Mouse (Mus musculus) heart, embryonic 16.5 days (tissue): ENCODE data around the gene Kif3c. TPM values are rescaled to one million over a fixed set of nuclear protein-coding genes. Genes with fewer than 3 reads are reported as not detected.

Source experiments
- ATAC-seq: fragments of 200-750 bp; cut with Nextera tagmentation; replicated peaks from 2 replicates; pipeline ENCODE4 v1.8.0; 2017; ENCODE audit warnings: moderate number of reproducible peaks; ENCODE audit not compliant: insufficient read depth, low FRiP score; ENCODE audit errors: extremely low read depth
- H3K27ac ChIP-seq: fragments of 300-500 bp; sonication (generic); 2 replicates; pipeline ENCODE4 v1.5.1; 2014; ENCODE audit warnings: mild to moderate bottlenecking, low read length, control low read depth, moderate library complexity
- H3K27me3 ChIP-seq: fragments of 300-500 bp; sonication (generic); 2 replicates; pipeline ENCODE4 v1.6.1; 2014; ENCODE audit warnings: low read length, mixed read lengths; ENCODE audit not compliant: control insufficient read depth, insufficient read depth
- H3K36me3 ChIP-seq: fragments of 300-500 bp; sonication (generic); 2 replicates; pipeline ENCODE4 v1.6.1; 2014; ENCODE audit not compliant: control insufficient read depth, insufficient read depth
- H3K4me1 ChIP-seq: fragments of 300-500 bp; sonication (generic); 2 replicates; pipeline ENCODE4 v1.6.1; 2014; ENCODE audit warnings: low read length, mixed read lengths; ENCODE audit not compliant: control insufficient read depth, insufficient read depth
- H3K4me2 ChIP-seq: fragments of 300-500 bp; sonication (generic); 2 replicates; pipeline ENCODE4 v1.6.1; 2014; ENCODE audit warnings: low read depth, mild to moderate bottlenecking, control low read depth, low read length
- H3K4me3 ChIP-seq: fragments of 300-500 bp; sonication (generic); 2 replicates; pipeline ENCODE4 v1.5.1; 2014; ENCODE audit warnings: mild to moderate bottlenecking, control low read depth, low read length
- H3K9ac ChIP-seq: fragments of 300-500 bp; sonication (generic); 2 replicates; pipeline ENCODE4 v1.6.1; 2014; ENCODE audit warnings: low read length, control low read depth
- H3K9me3 ChIP-seq: fragments of 300-500 bp; sonication (generic); replicated peaks from 2 replicates; pipeline ENCODE4 v1.6.1; 2016; ENCODE audit warnings: low read length; ENCODE audit not compliant: control insufficient read depth
- WGBS: fragments of 180-500 bp; shearing (Covaris S2); extraction: QIAGEN DNeasy Blood & Tissue Kit; methylation state at CpG from one replicate; pipeline ENCODE4 v1.1.7; 2014; 5-methylcytosine and 5-hydroxymethylcytosine counted together
- polyA plus RNA-seq: library from polyadenylated mRNA; unstranded; fragments of >200 nt; fragmentation: Nextera tagmentation; extraction: Ambion mirVana; gene quantifications from 2 replicates; pipeline ENCODE4 v1.2.1, GENCODE M21; 2015

The Kif3c gene
- polyA plus RNA-seq, 1 experiment from 2014 or later, result 5.2 TPM

DNA sequence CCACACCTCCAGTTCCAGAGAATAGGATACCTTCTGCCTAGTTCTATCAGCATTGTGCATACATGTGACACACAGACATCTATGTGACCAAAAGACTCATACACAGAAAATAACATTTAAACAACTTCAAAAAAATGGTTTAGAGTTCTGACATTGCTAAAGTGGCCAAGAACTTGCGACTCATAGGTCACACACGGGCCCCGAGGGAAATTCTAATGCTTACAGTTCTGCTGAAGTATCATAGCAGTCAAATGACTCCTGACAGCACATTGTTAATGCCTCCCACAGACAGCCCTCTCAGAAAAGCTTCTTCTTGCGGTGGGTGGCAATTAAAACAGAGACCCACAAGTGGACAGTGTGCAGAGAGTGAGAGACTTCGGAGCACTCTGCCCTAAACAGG lies 19.9 kb upstream of the Kif3c start:
- Histone ChIP-seq H3K9me3 (no peaks in the 10 kb centered on the region), H3K27ac (no peak overlapping the region), H3K27me3 (no peaks in the 10 kb centered on the region), H3K36me3 (no peaks in the 10 kb centered on the region), H3K4me1 (no peaks in the 10 kb centered on the region), H3K4me3 (no peak overlapping the region), H3K9ac (no peak overlapping the region), H3K4me2 (no peak overlapping the region)
- no peak for ATAC-seq
- 76% methylated on average over 5 of the region's 5 CpGs for WGBS

DNA sequence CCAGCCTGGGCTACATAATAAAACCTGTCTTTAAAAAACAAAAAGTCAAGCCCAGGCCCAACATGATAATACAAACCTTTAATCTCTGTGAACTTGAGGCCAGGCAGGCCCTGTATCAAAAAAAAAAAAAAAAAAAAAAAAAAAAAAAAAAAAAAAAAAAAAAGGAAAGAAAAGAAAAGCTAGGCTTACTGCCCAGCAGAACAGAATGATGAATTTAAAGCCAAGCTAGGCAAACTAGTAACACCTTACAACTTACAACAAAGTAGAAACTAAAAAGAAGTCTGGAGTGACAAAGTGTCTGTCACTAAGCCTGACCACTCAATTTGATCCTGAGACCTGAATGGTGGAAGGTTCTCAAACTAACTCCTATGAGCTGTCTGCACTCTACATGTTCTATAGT lies 17.2 kb upstream of the Kif3c start:
- Histone ChIP-seq H3K9me3 (no peaks in the 10 kb centered on the region), H3K4me2 (no peak overlapping the region), H3K4me1 (no peaks in the 10 kb centered on the region), H3K4me3 (no peak overlapping the region), H3K36me3 (no peaks in the 10 kb centered on the region), H3K9ac (no peak overlapping the region), H3K27me3 (no peaks in the 10 kb centered on the region), H3K27ac (no peak overlapping the region)
- ATAC-seq, result no peak

DNA sequence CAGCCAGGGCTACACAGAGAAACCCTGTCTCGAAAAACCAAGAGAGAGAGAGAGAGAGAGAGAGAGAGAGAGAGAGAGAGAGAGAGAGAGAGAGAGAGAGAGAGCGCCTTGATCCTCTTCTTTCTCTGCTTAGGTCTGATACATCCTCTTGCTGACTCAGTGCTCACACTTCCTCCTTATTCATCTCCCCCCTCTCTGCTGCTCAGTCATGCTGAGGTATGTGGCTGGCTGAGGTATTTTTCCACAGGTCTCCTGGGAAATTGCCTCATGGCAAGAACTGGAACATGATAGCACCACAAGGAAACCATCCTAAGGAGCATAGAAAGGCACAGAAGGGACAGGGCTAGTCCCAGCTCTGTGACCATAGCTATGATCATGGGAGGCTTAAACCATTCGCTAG lies 15.5 kb upstream of the Kif3c start:
- Histone ChIP-seq H3K9ac (no peak overlapping the region), H3K4me3 (no peak overlapping the region), H3K9me3 (no peaks in the 10 kb centered on the region), H3K27ac (no peak overlapping the region), H3K4me2 (no peak overlapping the region), H3K27me3 (no peaks in the 10 kb centered on the region), H3K4me1 (no peaks in the 10 kb centered on the region), H3K36me3 (no peaks in the 10 kb centered on the region)
- ATAC-seq, result no peak
- WGBS, result 81% methylated on average over 3 of the region's 3 CpGs

DNA sequence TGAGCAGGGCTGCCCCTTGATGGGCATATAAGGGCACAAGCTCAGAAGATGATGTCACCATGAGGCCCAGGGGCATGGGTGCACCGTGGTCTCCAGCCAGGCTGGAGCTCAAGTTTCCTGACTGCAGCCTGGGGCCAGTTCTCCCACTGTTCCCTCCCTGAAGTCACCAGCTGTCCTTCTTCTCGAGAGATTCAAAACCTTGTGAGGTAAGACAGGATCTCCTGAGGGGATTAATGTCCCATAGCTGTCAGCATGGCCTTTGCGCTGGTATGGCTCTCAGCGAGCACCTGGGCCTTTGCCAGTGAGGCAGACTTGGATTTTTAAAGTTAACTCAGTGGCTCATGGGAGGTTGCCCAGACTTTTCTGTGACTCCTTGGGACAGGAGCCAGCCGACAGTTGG lies 14.8 kb upstream of the Kif3c start:
- H3K4me2 ChIP-seq, result no peak overlapping the region
- H3K27me3 ChIP-seq, result no peaks in the 10 kb centered on the region
- H3K4me1 ChIP-seq, result no peaks in the 10 kb centered on the region
- H3K4me3 ChIP-seq, result no peak overlapping the region
- H3K9ac ChIP-seq, result no peak overlapping the region
- no peaks in the 10 kb centered on the region for H3K9me3 ChIP-seq
- no peak overlapping the region for H3K27ac ChIP-seq
- 53% methylated on average over 5 of the region's 5 CpGs for WGBS
- 0 out of 2 replicates have a peak, but pooled peaks have one; percentile 14 for ATAC-seq
- H3K36me3 ChIP-seq, result no peaks in the 10 kb centered on the region

DNA sequence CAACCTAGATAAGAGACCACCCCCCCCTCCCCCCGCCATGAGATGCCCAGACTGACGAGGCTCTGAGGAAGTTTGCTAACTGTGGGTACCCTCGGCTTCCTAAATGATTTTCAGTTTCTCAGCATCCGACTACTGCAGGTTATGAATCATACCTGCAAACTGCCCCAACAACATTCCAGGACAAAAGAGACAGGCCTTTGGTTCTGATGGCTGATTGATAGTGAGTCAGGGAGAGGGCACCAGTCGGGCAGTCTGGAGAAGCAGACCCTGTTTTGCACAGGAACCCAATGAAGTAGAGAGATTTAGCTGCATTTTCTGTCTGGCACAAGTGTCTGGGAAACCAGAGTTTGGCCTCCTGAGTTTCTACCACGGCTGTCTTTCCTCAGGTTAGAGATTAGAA lies 12.7 kb upstream of the Kif3c start:
- Histone ChIP-seq H3K27me3 (no peaks in the 10 kb centered on the region), H3K27ac (no peak overlapping the region), H3K4me2 (no peak overlapping the region), H3K9me3 (no peaks in the 10 kb centered on the region), H3K4me3 (no peak overlapping the region), H3K4me1 (no peaks in the 10 kb centered on the region), H3K36me3 (no peaks in the 10 kb centered on the region), H3K9ac (no peak overlapping the region)
- 70% methylated on average over 6 of the region's 6 CpGs for WGBS
- no peak for ATAC-seq

DNA sequence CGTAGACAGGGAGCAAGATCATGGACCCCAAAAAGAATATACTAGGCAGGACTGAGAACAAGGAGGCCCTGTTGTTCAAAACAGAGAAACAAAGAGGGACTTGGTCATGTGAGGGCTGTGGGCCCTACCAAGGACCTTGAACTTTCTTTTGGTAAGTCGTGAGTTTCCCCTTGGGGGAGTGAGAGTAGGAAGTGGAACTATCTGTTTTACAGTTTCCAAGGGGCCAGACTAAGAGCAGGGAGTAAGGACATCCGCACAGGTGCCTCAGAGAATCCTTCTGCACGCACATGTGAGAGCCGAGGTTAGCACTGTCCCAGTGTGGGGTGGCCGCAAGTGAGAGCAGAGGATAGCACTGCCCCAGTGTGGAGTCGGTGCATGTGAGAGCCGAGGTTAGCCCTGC lies 9.9 kb upstream of the Kif3c start:
- Histone ChIP-seq H3K4me2 (no peak overlapping the region), H3K4me1 (no peaks in the 10 kb centered on the region)
- 73% methylated on average over 8 of the region's 8 CpGs for WGBS

DNA sequence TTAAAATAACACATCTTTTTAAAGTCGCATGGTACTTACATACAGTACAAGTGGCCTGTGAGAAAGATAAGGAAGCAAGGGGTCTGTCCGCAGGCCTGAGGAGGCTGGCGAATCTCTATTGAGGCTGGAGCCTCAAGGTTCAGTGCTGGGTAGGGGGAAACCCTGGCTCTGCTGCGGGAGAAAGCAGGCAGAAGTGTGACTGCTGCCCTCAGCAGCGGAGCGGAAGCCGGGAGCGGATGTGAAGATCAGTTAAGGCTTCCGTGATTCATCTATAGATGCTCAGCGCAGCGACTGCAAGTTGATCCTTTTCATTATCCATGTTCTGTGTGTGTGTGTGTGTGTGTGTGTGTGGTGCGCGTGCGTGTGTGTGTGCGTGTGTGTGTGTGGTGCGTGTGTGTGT lies 8.1 kb upstream of the Kif3c start:
- peak overlapping the region; percentile 49 for H3K4me2 ChIP-seq
- WGBS, result 44% methylated on average over 16 of the region's 16 CpGs
- H3K9ac ChIP-seq, result no peak overlapping the region
- no peaks in the 10 kb centered on the region for H3K36me3 ChIP-seq
- H3K9me3 ChIP-seq, result no peaks in the 10 kb centered on the region
- no peaks in the 10 kb centered on the region for H3K27me3 ChIP-seq
- no peak overlapping the region for H3K27ac ChIP-seq
- H3K4me3 ChIP-seq, result peak overlapping the region; percentile 26; the same call in 1 of the 2 replicates
- no peak for ATAC-seq
- no peaks in the 10 kb centered on the region for H3K4me1 ChIP-seq

More for the DNA sequence above, 9.9 kb upstream of the Kif3c start:
- Histone ChIP-seq H3K9me3 (no peaks in the 10 kb centered on the region), H3K4me3 (no peak overlapping the region), H3K36me3 (no peaks in the 10 kb centered on the region), H3K27ac (no peak overlapping the region), H3K27me3 (no peaks in the 10 kb centered on the region), H3K9ac (no peak overlapping the region)
- ATAC-seq, result no peak

DNA sequence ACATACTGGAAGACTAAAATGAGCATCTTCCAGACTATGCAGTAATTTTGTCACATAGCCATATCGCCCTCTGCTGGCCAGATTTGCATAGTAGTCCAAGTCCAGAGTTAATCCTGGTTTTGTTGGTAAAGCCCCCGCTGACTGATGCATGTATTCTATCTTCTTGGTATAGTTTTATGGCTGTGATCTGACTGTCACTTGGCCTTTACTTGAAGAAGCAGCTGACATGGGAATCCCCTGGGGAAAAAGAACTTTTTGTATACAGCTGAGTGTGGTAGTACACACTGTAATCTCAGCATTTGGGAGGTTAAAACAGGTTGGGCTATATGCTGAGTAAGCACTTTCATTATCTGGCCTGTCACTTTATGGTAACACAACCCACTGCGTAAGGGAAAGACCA lies 5.6 kb upstream of the Kif3c start:
- Histone ChIP-seq H3K27ac (no peak overlapping the region), H3K36me3 (no peaks in the 10 kb centered on the region), H3K4me2 (peak overlapping the region; percentile 36; the same call in 1 of the 2 replicates), H3K4me3 (peak overlapping the region; percentile 18; the same call in 1 of the 2 replicates), H3K9ac (no peak overlapping the region), H3K9me3 (no peaks in the 10 kb centered on the region), H3K4me1 (no peaks in the 10 kb centered on the region), H3K27me3 (no peaks in the 10 kb centered on the region)
- 26% methylated on average over 3 of the region's 3 CpGs for WGBS
- peak; percentile 41 for ATAC-seq

DNA sequence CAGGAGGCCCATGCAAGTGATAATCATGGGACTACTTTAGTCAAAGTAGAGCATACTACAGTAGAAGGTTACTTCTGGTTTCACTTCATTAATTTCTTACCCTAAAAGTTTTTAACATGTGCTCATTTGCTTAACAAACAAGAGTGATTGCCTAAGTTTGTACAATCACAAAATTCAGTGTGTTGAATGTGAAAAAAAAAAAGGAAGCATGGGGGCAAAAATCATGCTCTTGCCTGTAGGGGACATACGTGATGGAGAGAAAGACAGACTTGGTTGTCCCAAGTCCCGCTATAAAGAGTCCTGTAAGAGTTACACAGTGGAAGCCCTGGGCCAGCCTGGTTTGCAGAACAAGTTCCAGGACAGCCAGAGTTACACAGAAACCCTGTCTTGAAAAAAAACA lies 4.9 kb upstream of the Kif3c start:
- Histone ChIP-seq H3K27ac (no peak overlapping the region), H3K9ac (no peak overlapping the region), H3K4me1 (no peaks in the 10 kb centered on the region), H3K9me3 (no peaks in the 10 kb centered on the region), H3K4me3 (no peak overlapping the region), H3K36me3 (no peaks in the 10 kb centered on the region), H3K4me2 (no peak overlapping the region), H3K27me3 (no peaks in the 10 kb centered on the region)
- WGBS, result 85% methylated on average over 2 of the region's 2 CpGs
- ATAC-seq, result no peak

DNA sequence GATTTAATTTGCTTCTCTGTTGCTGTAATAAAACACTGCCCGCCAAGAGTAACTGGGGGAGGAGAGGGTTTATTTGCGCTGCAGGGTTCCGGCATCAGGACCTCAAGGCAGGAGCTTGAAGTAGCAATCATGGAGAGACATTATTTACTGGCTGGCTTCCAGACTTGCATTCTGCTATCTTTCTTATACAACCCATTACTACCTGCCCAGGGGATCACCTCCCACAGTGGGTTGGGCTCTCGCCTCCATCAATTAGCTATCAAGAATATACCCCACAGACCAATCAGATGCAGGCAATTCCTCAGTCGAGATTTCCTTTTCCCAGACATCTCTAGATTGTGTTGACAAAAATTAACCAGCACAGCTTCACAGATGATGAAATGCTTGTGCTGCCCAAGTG lies 856 bp upstream of the Kif3c start:
- no peaks in the 10 kb centered on the region for H3K27me3 ChIP-seq
- H3K9ac ChIP-seq, result no peak overlapping the region
- H3K36me3 ChIP-seq, result peaks cover 6% of the 10 kb centered on the region; the same call in 1 of the 2 replicates
- ATAC-seq, result no peak
- no peaks in the 10 kb centered on the region for H3K9me3 ChIP-seq
- no peak overlapping the region for H3K4me3 ChIP-seq
- peaks cover 12% of the 10 kb centered on the region for H3K4me1 ChIP-seq
- H3K27ac ChIP-seq, result no peak overlapping the region
- WGBS, result 90% methylated on average over 5 of the region's 5 CpGs
- H3K4me2 ChIP-seq, result no peak overlapping the region
